Mouse (Mus musculus): ENCODE measurements around the gene Fgd2.

GRCm38 (mm10) chr17:29428826-29429225 lies 68.1 kb downstream of the Fgd2 start:
- no peak for TF ChIP-seq CTCF (IDR thresholded peaks at IDR 0.05; ENCODE audit: low read depth)
- TF ChIP-seq EP300 (IDR thresholded peaks at IDR 0.05; ENCODE audit: low read depth), result no peak

All from liver, postnatal 0 days (tissue).